Mouse (Mus musculus): ENCODE results near the gene Ssna1. TPM values are rescaled to one million over a fixed set of nuclear protein-coding genes. Genes with fewer than 3 reads are reported as not detected.

Gene Ssna1
- polyA plus RNA-seq (2014; fragmentation: Nextera tagmentation; extraction: Ambion mirVana): 222 and 238 TPM in 2 replicates

GRCm38 (mm10) chr2:25271827-25272511 is at the start of gene Ssna1, which contains the start of gene Anapc2:
TSS of gene Ssna1 (minus strand) at chr2:25272438.
TSS of gene Anapc2 (plus strand) at chr2:25272478.
- Histone ChIP-seq H3K36me3 (ENCODE audit: control insufficient read depth, insufficient read depth, low read length) (peaks cover 5% of the 10 kb centered on the region), H3K27me3 (ENCODE audit: control insufficient read depth, insufficient read depth, low read length) (no peaks in the 10 kb centered on the region), H3K9me3 (ENCODE audit: control insufficient read depth, low read length) (no peaks in the 10 kb centered on the region), H3K4me2 (ENCODE audit: low read depth, low read length, severe bottlenecking) (peak within 1 kb of the TSS; percentile 91), H3K4me1 (replicated peaks; ENCODE audit: control insufficient read depth, insufficient read depth, low read length) (peaks cover 18% of the 10 kb centered on the region), H3K4me3 (ENCODE audit: low read depth, low read length) (peak within 1 kb of the TSS; percentile 91), H3K27ac (ENCODE audit: low read depth, low read length) (peak within 1 kb of the TSS; percentile 8; the same call in 1 of the 2 replicates), H3K9ac (ENCODE audit: low read length) (peak within 1 kb of the TSS; percentile 70)
- ATAC-seq (replicated peaks; ENCODE audit: low FRiP score) (peak; percentile 98), DNase-seq (ENCODE audit: low spot score) (peak; percentile 99)
- under 1% methylated on average over 53 of the region's 55 CpGs for WGBS

- peaks cover 3% of the 10 kb centered on the region; the same call in 1 of the 2 replicates for H3K4me1 ChIP-seq (replicated peaks; ENCODE audit: control insufficient read depth, insufficient read depth, low read length)
- H3K9me3 ChIP-seq (ENCODE audit: control insufficient read depth, low read length): no peaks in the 10 kb centered on the region
- no peak overlapping the region for H3K9ac ChIP-seq (ENCODE audit: low read length)
- H3K27ac ChIP-seq (ENCODE audit: low read depth, low read length): no peak overlapping the region
- 40% methylated on average over 2 of the region's 2 CpGs for WGBS
- DNase-seq (ENCODE audit: low spot score) (no peak), ATAC-seq (replicated peaks; ENCODE audit: low FRiP score) (no peak)
- H3K4me3 ChIP-seq (ENCODE audit: low read depth, low read length): no peak overlapping the region
- H3K4me2 ChIP-seq (ENCODE audit: low read depth, low read length, severe bottlenecking): no peak overlapping the region
- H3K36me3 ChIP-seq (ENCODE audit: control insufficient read depth, insufficient read depth, low read length): no peaks in the 10 kb centered on the region
- peaks cover 23% of the 10 kb centered on the region for H3K27me3 ChIP-seq (ENCODE audit: control insufficient read depth, insufficient read depth, low read length)
These were observed 47.8 kb upstream of the Ssna1 start for GRCm38 (mm10) chr2:25320084-25320483.

GRCm38 (mm10) chr2:25318971-25319773 is 46.9 kb upstream of the Ssna1 start, which contains the start of gene Grin1:
TSS of gene Grin1 (minus strand) at chr2:25319187.
- H3K9me3 ChIP-seq (ENCODE audit: control insufficient read depth, low read length): no peaks in the 10 kb centered on the region
- peaks cover 3% of the 10 kb centered on the region; the same call in 1 of the 2 replicates for H3K4me1 ChIP-seq (replicated peaks; ENCODE audit: control insufficient read depth, insufficient read depth, low read length)
- peaks cover 23% of the 10 kb centered on the region for H3K27me3 ChIP-seq (ENCODE audit: control insufficient read depth, insufficient read depth, low read length)
- H3K27ac ChIP-seq (ENCODE audit: low read depth, low read length): no peak within 1 kb of the TSS
- H3K9ac ChIP-seq (ENCODE audit: low read length): peak within 1 kb of the TSS; percentile 24; the same call in 1 of the 2 replicates
- peak within 1 kb of the TSS; percentile 28 for H3K4me3 ChIP-seq (ENCODE audit: low read depth, low read length)
- WGBS: 10% methylated on average over 58 of the region's 58 CpGs
- ATAC-seq (replicated peaks; ENCODE audit: low FRiP score) (0 out of 2 replicates have a peak, but pooled peaks have one; percentile 44), DNase-seq (ENCODE audit: low spot score) (peak; percentile 90)
- peak within 1 kb of the TSS; percentile 57 for H3K4me2 ChIP-seq (ENCODE audit: low read depth, low read length, severe bottlenecking)
- H3K36me3 ChIP-seq (ENCODE audit: control insufficient read depth, insufficient read depth, low read length): no peaks in the 10 kb centered on the region

GRCm38 (mm10) chr2:25318119-25318966 is 46.1 kb upstream of the Ssna1 start:
- H3K36me3 ChIP-seq (ENCODE audit: control insufficient read depth, insufficient read depth, low read length): no peaks in the 10 kb centered on the region
- 8% methylated on average over 31 of the region's 31 CpGs for WGBS

DNA sequence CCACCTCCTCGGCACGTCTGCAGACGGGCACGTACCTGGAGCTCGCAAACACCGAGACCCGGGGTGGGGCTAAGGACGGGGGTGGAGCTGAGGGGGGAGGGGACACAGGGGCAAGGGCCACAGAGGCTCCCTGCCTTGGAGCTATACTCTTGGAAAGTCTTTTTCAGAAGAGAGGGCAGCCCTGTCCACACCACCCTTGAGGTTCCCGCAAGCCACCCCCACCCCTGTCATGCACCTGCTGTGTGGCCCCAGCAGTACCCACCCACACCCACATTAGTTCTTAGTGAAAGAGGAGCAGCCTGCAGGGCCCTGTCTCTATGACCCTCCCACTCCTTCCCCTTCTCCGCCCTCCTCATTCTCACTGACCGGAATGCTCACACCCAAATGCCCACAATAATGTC is 39.3 kb upstream of the Ssna1 start:
- Histone ChIP-seq H3K27me3 (ENCODE audit: control insufficient read depth, insufficient read depth, low read length) (peaks cover 33% of the 10 kb centered on the region), H3K9ac (ENCODE audit: low read length) (no peak overlapping the region), H3K9me3 (ENCODE audit: control insufficient read depth, low read length) (no peaks in the 10 kb centered on the region), H3K4me3 (ENCODE audit: low read depth, low read length) (no peak overlapping the region), H3K27ac (ENCODE audit: low read depth, low read length) (no peak overlapping the region), H3K4me1 (replicated peaks; ENCODE audit: control insufficient read depth, insufficient read depth, low read length) (no peaks in the 10 kb centered on the region), H3K36me3 (ENCODE audit: control insufficient read depth, insufficient read depth, low read length) (no peaks in the 10 kb centered on the region), H3K4me2 (ENCODE audit: low read depth, low read length, severe bottlenecking) (no peak overlapping the region)
- 5% methylated on average over 11 of the region's 11 CpGs for WGBS
- ATAC-seq (replicated peaks; ENCODE audit: low FRiP score) (no peak), DNase-seq (ENCODE audit: low spot score) (no peak)

More at GRCm38 (mm10) chr2:25318119-25318966, 46.1 kb upstream of the Ssna1 start:
- no peak overlapping the region for H3K27ac ChIP-seq (ENCODE audit: low read depth, low read length)
- ATAC-seq (replicated peaks; ENCODE audit: low FRiP score): 0 out of 2 replicates have a peak, but pooled peaks have one; percentile 7
- H3K4me2 ChIP-seq (ENCODE audit: low read depth, low read length, severe bottlenecking): peak overlapping the region; percentile 57
- no peak for DNase-seq (ENCODE audit: low spot score)
- H3K27me3 ChIP-seq (ENCODE audit: control insufficient read depth, insufficient read depth, low read length): peaks cover 23% of the 10 kb centered on the region
- peak overlapping the region; percentile 28 for H3K4me3 ChIP-seq (ENCODE audit: low read depth, low read length)
- H3K4me1 ChIP-seq (replicated peaks; ENCODE audit: control insufficient read depth, insufficient read depth, low read length): peaks cover 3% of the 10 kb centered on the region; the same call in 1 of the 2 replicates
- no peaks in the 10 kb centered on the region for H3K9me3 ChIP-seq (ENCODE audit: control insufficient read depth, low read length)
- H3K9ac ChIP-seq (ENCODE audit: low read length): no peak overlapping the region; the same call in 1 of the 2 replicates

DNA sequence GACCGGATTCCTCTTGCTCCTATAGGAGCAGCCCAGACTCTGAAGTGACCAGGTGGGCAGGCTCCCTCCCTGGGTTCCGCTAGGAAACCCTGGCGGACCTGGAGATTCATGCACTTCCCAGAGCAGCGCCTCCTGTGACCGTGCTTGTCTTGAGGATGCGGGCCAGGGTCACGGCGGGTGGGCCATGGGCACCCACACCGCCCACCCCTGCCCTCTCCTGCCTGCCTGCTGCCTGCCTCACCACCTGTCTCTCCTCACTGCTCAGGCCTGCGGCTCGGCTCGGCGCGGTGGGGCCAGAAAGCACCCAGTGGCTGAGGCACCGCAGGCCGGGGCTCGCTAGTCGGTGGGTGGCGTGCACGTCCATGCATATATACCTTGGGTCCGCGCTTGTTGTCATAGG is 38.7 kb upstream of the Ssna1 start:
- Histone ChIP-seq H3K9me3 (ENCODE audit: control insufficient read depth, low read length) (no peaks in the 10 kb centered on the region), H3K4me3 (ENCODE audit: low read depth, low read length) (no peak overlapping the region), H3K27me3 (ENCODE audit: control insufficient read depth, insufficient read depth, low read length) (peaks cover 34% of the 10 kb centered on the region), H3K9ac (ENCODE audit: low read length) (no peak overlapping the region), H3K4me2 (ENCODE audit: low read depth, low read length, severe bottlenecking) (no peak overlapping the region), H3K27ac (ENCODE audit: low read depth, low read length) (no peak overlapping the region), H3K4me1 (replicated peaks; ENCODE audit: control insufficient read depth, insufficient read depth, low read length) (no peaks in the 10 kb centered on the region), H3K36me3 (ENCODE audit: control insufficient read depth, insufficient read depth, low read length) (no peaks in the 10 kb centered on the region)
- DNase-seq (ENCODE audit: low spot score): no peak
- WGBS: under 1% methylated on average over 22 of the region's 22 CpGs
- ATAC-seq (replicated peaks; ENCODE audit: low FRiP score): no peak

DNA sequence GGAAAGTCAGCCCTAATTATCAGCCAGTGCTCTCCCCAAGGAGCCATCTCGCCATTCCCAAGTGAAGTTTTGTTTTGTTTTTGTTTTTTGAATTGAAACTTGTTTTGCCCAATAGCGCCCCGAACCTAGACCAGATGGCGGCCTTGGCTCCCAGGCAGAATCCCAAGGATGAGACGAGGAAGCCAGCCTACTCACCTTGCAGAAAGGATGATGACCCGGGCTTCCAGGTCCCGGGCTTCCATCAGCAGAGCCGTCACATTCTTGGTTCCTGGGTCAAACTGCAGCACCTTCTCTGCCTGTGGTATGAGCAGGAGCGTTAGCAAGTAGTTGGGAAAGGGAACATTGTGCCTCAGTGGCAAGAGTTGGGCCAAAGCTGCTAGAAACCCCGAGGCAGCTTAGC is 37.9 kb upstream of the Ssna1 start:
- WGBS: 47% methylated on average over 10 of the region's 10 CpGs
- no peaks in the 10 kb centered on the region; the same call in 1 of the 2 replicates for H3K4me1 ChIP-seq (replicated peaks; ENCODE audit: control insufficient read depth, insufficient read depth, low read length)
- H3K9ac ChIP-seq (ENCODE audit: low read length): no peak overlapping the region
- H3K27ac ChIP-seq (ENCODE audit: low read depth, low read length): no peak overlapping the region
- ATAC-seq (replicated peaks; ENCODE audit: low FRiP score) (no peak), DNase-seq (ENCODE audit: low spot score) (no peak)
- H3K4me2 ChIP-seq (ENCODE audit: low read depth, low read length, severe bottlenecking): no peak overlapping the region
- H3K9me3 ChIP-seq (ENCODE audit: control insufficient read depth, low read length): no peaks in the 10 kb centered on the region
- H3K4me3 ChIP-seq (ENCODE audit: low read depth, low read length): no peak overlapping the region
- H3K27me3 ChIP-seq (ENCODE audit: control insufficient read depth, insufficient read depth, low read length): peaks cover 41% of the 10 kb centered on the region
- H3K36me3 ChIP-seq (ENCODE audit: control insufficient read depth, insufficient read depth, low read length): no peaks in the 10 kb centered on the region
